Mouse (Mus musculus) heart, postnatal 0 days (tissue): ENCODE results near the gene Cela1. TPM values are rescaled to one million over a fixed set of nuclear protein-coding genes. Genes with fewer than 3 reads are reported as not detected.

Experiments
- ATAC-seq: fragments of 200-750 bp; cut with Nextera tagmentation; 2 replicates; pipeline ENCODE4 v1.8.0; 2017; ENCODE audit warnings: low read depth, moderate number of reproducible peaks, moderate library complexity; ENCODE audit not compliant: insufficient read depth
- DNase-seq: peaks from one replicate; pipeline ENCODE4 v3.0.0-alpha.2; 2016; ENCODE audit warnings: low spot score
- H3K27ac ChIP-seq: fragments of 300-500 bp; sonication (generic); 2 replicates; pipeline ENCODE4 v1.5.1; 2014; ENCODE audit warnings: low read depth, mild to moderate bottlenecking
- H3K27me3 ChIP-seq: fragments of 300-500 bp; sonication (generic); 2 replicates; pipeline ENCODE4 v1.6.1; 2014; ENCODE audit warnings: low read length, mixed read lengths; ENCODE audit not compliant: control insufficient read depth, insufficient read depth
- H3K36me3 ChIP-seq: fragments of 300-500 bp; sonication (generic); replicated peaks from 2 replicates; pipeline ENCODE4 v1.6.1; 2014; ENCODE audit warnings: low read length, mixed read lengths; ENCODE audit not compliant: control insufficient read depth, insufficient read depth
- H3K4me1 ChIP-seq: fragments of 300-500 bp; sonication (generic); 2 replicates; pipeline ENCODE4 v1.6.1; 2014; ENCODE audit warnings: antibody characterized with exemption; ENCODE audit not compliant: control insufficient read depth, insufficient read depth
- H3K4me2 ChIP-seq: fragments of 300-500 bp; sonication (generic); 2 replicates; pipeline ENCODE4 v1.6.1; 2014; ENCODE audit warnings: low read depth, mild to moderate bottlenecking, low read length, moderate library complexity
- H3K4me3 ChIP-seq: fragments of 300-500 bp; sonication (generic); 2 replicates; pipeline ENCODE4 v1.5.1; 2014; ENCODE audit warnings: low read depth, low read length
- H3K9ac ChIP-seq: fragments of 300-500 bp; sonication (generic); replicated peaks from 2 replicates; pipeline ENCODE4 v1.6.1; 2014; ENCODE audit warnings: low read depth, low read length, mixed read lengths
- H3K9me3 ChIP-seq: fragments of 300-500 bp; sonication (generic); replicated peaks from 2 replicates; pipeline ENCODE4 v1.6.1; 2016; ENCODE audit warnings: low read length; ENCODE audit not compliant: control insufficient read depth
- CTCF ChIP-seq: IDR thresholded peaks from 2 replicates; pipeline ENCODE4 v1.5.1; 2016; ENCODE audit warnings: antibody characterized with exemption, control low read depth, low read depth
- EP300 ChIP-seq: IDR thresholded peaks from 2 replicates; pipeline ENCODE4 v1.6.1; 2016; ENCODE audit warnings: antibody characterized with exemption, low read depth
- WGBS: fragments of 180-500 bp; shearing (Covaris S2); extraction: QIAGEN DNeasy Blood & Tissue Kit; methylation state at CpG from one replicate; pipeline ENCODE4 v1.1.7; 2014; 5-methylcytosine and 5-hydroxymethylcytosine counted together
- polyA plus RNA-seq: library from polyadenylated mRNA; unstranded; fragments of >200 nt; fragmentation: Nextera tagmentation; extraction: Ambion mirVana; gene quantifications from 2 replicates; pipeline ENCODE4 v1.2.1, GENCODE M21; 2015
- total RNA-seq: library from RNA; depleted of rRNA; stranded (reverse); fragments of >200 nt; gene quantifications from 2 replicates; pipeline ENCODE4 v1.2.3, GENCODE M21; 2014; ENCODE audit warnings: low replicate concordance

Cela1 gene
- total and polyA plus RNA-seq, 2 experiments from 2014 or later = 1.8 TPM; not detected in 1

DNA sequence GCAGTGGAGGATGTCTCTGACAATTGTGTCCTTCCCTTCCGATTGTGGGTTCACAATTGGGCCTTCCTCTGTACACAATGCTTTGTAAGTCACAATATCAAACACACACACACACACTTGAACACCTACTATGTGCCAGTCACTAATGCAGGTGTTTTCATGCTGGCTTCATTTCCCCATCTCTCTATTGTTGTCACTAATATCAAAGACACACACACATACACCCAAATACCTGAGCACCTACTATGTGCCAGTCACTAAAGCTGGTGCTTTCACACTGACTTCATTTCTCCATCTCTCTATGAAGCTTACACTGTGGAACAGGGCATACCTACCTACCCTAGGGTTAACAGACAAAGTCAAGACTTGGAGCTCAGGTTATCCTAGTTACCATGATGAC, 17.7 kb upstream of the Cela1 start:
- no peak overlapping the region for H3K27ac ChIP-seq
- no peak overlapping the region for H3K4me2 ChIP-seq
- no peak for TF ChIP-seq CTCF
- no peak for TF ChIP-seq EP300
- H3K4me3 ChIP-seq = no peak overlapping the region
- no peaks in the 10 kb centered on the region for H3K9me3 ChIP-seq
- H3K27me3 ChIP-seq = peaks cover 12% of the 10 kb centered on the region
- H3K4me1 ChIP-seq = no peaks in the 10 kb centered on the region
- H3K36me3 ChIP-seq = no peaks in the 10 kb centered on the region
- DNase-seq (no peak), ATAC-seq (no peak)
- WGBS = 80% methylated on average over 1 of the region's 1 CpGs
- H3K9ac ChIP-seq = no peak overlapping the region

DNA sequence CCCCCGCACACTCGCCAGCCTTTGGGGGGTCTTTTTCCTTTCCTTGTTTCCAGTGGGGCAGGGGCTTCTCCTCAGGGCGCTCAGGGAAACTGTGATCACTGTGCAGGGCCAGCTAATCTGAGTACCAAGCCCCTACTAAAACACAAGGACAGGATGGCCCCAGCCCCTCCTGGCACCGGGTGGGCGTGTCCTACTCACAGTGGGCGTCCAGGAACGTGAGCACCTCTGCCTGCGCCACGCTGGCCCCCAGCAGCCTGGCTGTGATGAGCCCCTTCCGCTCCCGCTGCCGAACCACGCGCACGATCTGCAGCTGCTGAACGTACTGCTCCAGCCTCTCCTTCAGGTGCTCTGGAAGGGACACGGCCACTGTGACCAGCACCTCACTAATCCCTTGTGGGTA, 16.2 kb upstream of the Cela1 start:
- Histone ChIP-seq H3K4me1 (no peaks in the 10 kb centered on the region), H3K9ac (no peak overlapping the region; the same call in 1 of the 2 replicates), H3K27ac (no peak overlapping the region), H3K27me3 (peaks cover 12% of the 10 kb centered on the region), H3K36me3 (no peaks in the 10 kb centered on the region), H3K4me2 (no peak overlapping the region), H3K4me3 (no peak overlapping the region), H3K9me3 (no peaks in the 10 kb centered on the region)
- WGBS = 10% methylated on average over 17 of the region's 17 CpGs
- TF ChIP-seq CTCF (no peak), EP300 (no peak)
- ATAC-seq = no peak
- DNase-seq = no peak

DNA sequence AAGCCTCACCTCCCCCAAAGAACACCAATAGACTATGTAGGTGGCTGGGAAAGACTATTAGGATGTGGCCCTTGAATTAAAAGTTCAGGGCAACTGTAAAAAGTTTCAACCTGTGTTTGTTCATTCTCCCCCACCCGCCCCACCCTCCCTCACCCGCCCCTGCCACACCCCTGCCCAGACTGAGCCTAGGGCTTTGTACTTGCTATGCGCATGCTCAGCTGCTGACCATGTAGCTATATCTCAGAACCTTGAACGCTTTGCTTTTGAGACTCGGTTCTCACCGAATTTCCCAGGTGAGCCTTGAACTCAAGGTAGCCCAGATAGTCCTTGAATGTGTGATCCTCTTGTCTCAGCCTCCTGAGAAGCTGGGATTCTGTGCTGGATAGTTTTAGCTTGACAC, 14.1 kb upstream of the Cela1 start:
- WGBS = 68% methylated on average over 6 of the region's 6 CpGs

DNA sequence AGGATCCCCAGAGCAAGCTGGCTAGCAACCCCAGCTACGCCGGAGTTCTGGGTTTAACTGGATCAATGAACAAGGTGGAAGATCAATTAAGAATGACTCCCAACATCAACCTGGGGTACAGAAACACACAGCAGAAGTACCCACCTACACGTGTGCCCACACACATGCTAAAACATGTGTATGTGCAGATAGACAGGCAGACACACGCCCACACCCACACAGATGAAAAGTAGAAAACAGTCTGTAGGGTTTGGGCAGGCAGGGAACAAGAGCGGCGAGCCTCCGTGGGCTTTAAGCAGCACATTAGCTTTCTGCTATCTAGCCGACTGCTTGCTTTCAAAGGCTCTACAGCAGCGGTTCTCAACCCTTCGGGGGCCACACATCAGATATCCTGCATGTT, 13.4 kb upstream of the Cela1 start:
- H3K9me3 ChIP-seq = no peaks in the 10 kb centered on the region
- no peak overlapping the region for H3K9ac ChIP-seq
- WGBS = 54% methylated on average over 10 of the region's 10 CpGs
- no peak overlapping the region for H3K4me2 ChIP-seq
- H3K4me1 ChIP-seq = no peaks in the 10 kb centered on the region
- H3K27me3 ChIP-seq = peaks cover 12% of the 10 kb centered on the region
- H3K36me3 ChIP-seq = no peaks in the 10 kb centered on the region
- no peak overlapping the region for H3K27ac ChIP-seq
- ATAC-seq (no peak), DNase-seq (no peak)
- TF ChIP-seq CTCF (no peak), EP300 (no peak)
- H3K4me3 ChIP-seq = no peak overlapping the region

More for the DNA sequence above, 14.1 kb upstream of the Cela1 start:
- H3K4me3 ChIP-seq = no peak overlapping the region
- DNase-seq (no peak), ATAC-seq (no peak)
- H3K9ac ChIP-seq = no peak overlapping the region
- no peak overlapping the region for H3K4me2 ChIP-seq
- H3K4me1 ChIP-seq = no peaks in the 10 kb centered on the region
- TF ChIP-seq EP300 (no peak), CTCF (no peak)
- H3K27me3 ChIP-seq = peaks cover 12% of the 10 kb centered on the region
- H3K9me3 ChIP-seq = no peaks in the 10 kb centered on the region
- H3K36me3 ChIP-seq = no peaks in the 10 kb centered on the region
- H3K27ac ChIP-seq = no peak overlapping the region

DNA sequence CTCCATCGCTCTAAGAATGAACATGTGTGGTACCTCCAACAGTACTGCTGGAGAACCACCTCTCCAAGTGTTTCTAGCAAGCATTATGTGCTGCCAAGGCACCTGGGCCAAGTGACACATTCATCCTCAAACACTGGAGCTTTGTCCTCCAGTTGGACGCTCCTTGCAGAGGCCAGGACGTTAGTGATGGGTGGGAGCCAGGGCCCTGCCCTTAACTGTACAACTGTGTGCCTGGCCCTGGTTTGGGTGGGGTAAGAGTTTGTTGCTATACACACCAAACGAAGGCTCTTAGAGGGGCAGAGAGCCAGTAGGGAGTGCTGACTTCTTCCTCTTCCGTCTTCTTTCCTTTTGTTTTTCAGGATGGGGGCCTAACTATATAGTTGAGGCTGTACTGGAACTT, 12.7 kb upstream of the Cela1 start:
- Histone ChIP-seq H3K4me1 (no peaks in the 10 kb centered on the region), H3K4me2 (no peak overlapping the region), H3K9ac (no peak overlapping the region), H3K36me3 (no peaks in the 10 kb centered on the region), H3K27me3 (peaks cover 12% of the 10 kb centered on the region), H3K27ac (no peak overlapping the region), H3K4me3 (no peak overlapping the region), H3K9me3 (no peaks in the 10 kb centered on the region)
- DNase-seq (no peak), ATAC-seq (no peak)
- WGBS = 66% methylated on average over 5 of the region's 5 CpGs
- TF ChIP-seq CTCF (no peak), EP300 (no peak)

DNA sequence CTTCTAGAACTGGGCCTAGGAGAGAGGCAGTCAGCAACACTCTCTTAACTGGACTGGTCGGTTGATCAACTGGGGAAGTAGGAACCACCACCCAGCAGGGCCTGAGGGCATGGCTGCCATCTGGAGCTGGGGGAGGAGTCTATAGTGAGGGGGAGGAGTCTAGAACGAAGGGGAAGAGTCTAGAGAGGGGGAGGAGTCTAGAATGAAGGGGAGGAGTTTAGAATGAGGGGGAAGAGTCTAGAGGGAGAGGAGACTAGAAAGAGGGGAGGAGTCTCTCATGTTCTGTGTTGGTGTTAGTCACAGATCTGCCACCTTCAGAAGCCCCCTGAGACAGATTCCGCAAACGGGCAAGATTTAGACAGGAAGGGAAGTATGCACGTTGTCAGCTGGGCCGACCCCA, 11.7 kb upstream of the Cela1 start:
- no peak overlapping the region for H3K27ac ChIP-seq
- H3K9me3 ChIP-seq = no peaks in the 10 kb centered on the region
- H3K4me3 ChIP-seq = no peak overlapping the region
- DNase-seq (no peak), ATAC-seq (no peak; the same call in 1 of the 2 replicates)
- WGBS = 56% methylated on average over 6 of the region's 6 CpGs
- TF ChIP-seq CTCF (no peak), EP300 (no peak)
- H3K27me3 ChIP-seq = peaks cover 12% of the 10 kb centered on the region
- no peaks in the 10 kb centered on the region for H3K36me3 ChIP-seq
- no peaks in the 10 kb centered on the region for H3K4me1 ChIP-seq
- H3K9ac ChIP-seq = no peak overlapping the region
- no peak overlapping the region for H3K4me2 ChIP-seq
